Mouse (Mus musculus) heart, embryonic 11.5 days (tissue): ENCODE results near the gene Fbxl16. TPM values are rescaled to one million over a fixed set of nuclear protein-coding genes. Genes with fewer than 3 reads are reported as not detected.
A peak's percentile ranks its signal among the peaks of the same experiment; 100 is the strongest.

ENCODE experiments used
- ATAC-seq: fragments of 200-750 bp; cut with Nextera tagmentation; replicated peaks from 2 replicates; pipeline ENCODE4 v1.8.0; 2017; ENCODE audit warnings: moderate library complexity; ENCODE audit not compliant: insufficient number of reproducible peaks, low FRiP score, low TSS enrichment
- H3K27ac ChIP-seq: fragments of 300-500 bp; sonication (generic); 2 replicates; pipeline ENCODE4 v1.5.1; 2014; ENCODE audit warnings: mild to moderate bottlenecking, low read depth, low read length
- H3K27me3 ChIP-seq: fragments of 300-500 bp; sonication (generic); 2 replicates; pipeline ENCODE4 v1.6.1; 2014; ENCODE audit warnings: mild to moderate bottlenecking, low read length, mixed read lengths; ENCODE audit not compliant: control insufficient read depth, insufficient read depth
- H3K36me3 ChIP-seq: fragments of 300-500 bp; sonication (generic); 2 replicates; pipeline ENCODE4 v1.6.1; 2014; ENCODE audit warnings: mild to moderate bottlenecking, low read length, moderate library complexity, mixed read lengths; ENCODE audit not compliant: control insufficient read depth, insufficient read depth
- H3K4me1 ChIP-seq: fragments of 300-500 bp; sonication (generic); 2 replicates; pipeline ENCODE4 v1.6.1; 2014; ENCODE audit warnings: low read length; ENCODE audit not compliant: control insufficient read depth, insufficient read depth
- H3K4me2 ChIP-seq: fragments of 300-500 bp; sonication (generic); 2 replicates; pipeline ENCODE4 v1.6.1; 2014; ENCODE audit warnings: mild to moderate bottlenecking, moderate library complexity
- H3K4me3 ChIP-seq: fragments of 300-500 bp; sonication (generic); 2 replicates; pipeline ENCODE4 v1.5.1; 2014; ENCODE audit warnings: low read depth, low read length
- H3K9ac ChIP-seq: fragments of 300-500 bp; sonication (generic); 2 replicates; pipeline ENCODE4 v1.6.1; 2014; ENCODE audit warnings: mild to moderate bottlenecking, low read depth, low read length, moderate library complexity
- H3K9me3 ChIP-seq: fragments of 300-500 bp; sonication (generic); replicated peaks from 2 replicates; pipeline ENCODE4 v1.6.1; 2016; ENCODE audit warnings: low read length; ENCODE audit not compliant: control insufficient read depth
- WGBS: fragments of 180-500 bp; shearing (Covaris S2); extraction: QIAGEN DNeasy Blood & Tissue Kit; methylation state at CpG from one replicate; pipeline ENCODE4 v1.1.7; 2014; ENCODE audit not compliant: insufficient replicate concordance; 5-methylcytosine and 5-hydroxymethylcytosine counted together
- polyA plus RNA-seq: library from polyadenylated mRNA; unstranded; fragments of >200 nt; fragmentation: Nextera tagmentation; extraction: Ambion mirVana; gene quantifications from 2 replicates; pipeline ENCODE4 v1.2.1, GENCODE M21; 2014

Gene Fbxl16
- polyA plus RNA-seq, 1 experiment from 2014 or later = 1.1 TPM

GRCm38 (mm10) chr17:25838904-25839303 lies 30.0 kb downstream of the Fbxl16 start:
- H3K9me3 ChIP-seq = no peaks in the 10 kb centered on the region
- no peak overlapping the region for H3K27ac ChIP-seq
- no peak for ATAC-seq
- H3K9ac ChIP-seq = 0 out of 2 replicates have a peak overlapping the region, but pooled peaks have one; percentile 2
- WGBS = 91% methylated on average over 4 of the region's 4 CpGs
- H3K36me3 ChIP-seq = peaks cover 37% of the 10 kb centered on the region
- no peaks in the 10 kb centered on the region for H3K27me3 ChIP-seq
- no peak overlapping the region for H3K4me3 ChIP-seq
- H3K4me1 ChIP-seq = peaks cover 51% of the 10 kb centered on the region
- no peak overlapping the region for H3K4me2 ChIP-seq

GRCm38 (mm10) chr17:25839455-25840235 lies 30.8 kb downstream of the Fbxl16 start:
- WGBS = 85% methylated on average over 14 of the region's 14 CpGs
- Histone ChIP-seq H3K9ac (no peak overlapping the region; the same call in 1 of the 2 replicates), H3K4me2 (no peak overlapping the region), H3K27ac (no peak overlapping the region), H3K27me3 (no peaks in the 10 kb centered on the region), H3K36me3 (peaks cover 37% of the 10 kb centered on the region), H3K9me3 (no peaks in the 10 kb centered on the region), H3K4me1 (peaks cover 46% of the 10 kb centered on the region), H3K4me3 (no peak overlapping the region)
- no peak for ATAC-seq

- H3K9ac ChIP-seq = no peak overlapping the region
- no peak overlapping the region for H3K4me3 ChIP-seq
- no peaks in the 10 kb centered on the region for H3K9me3 ChIP-seq
- WGBS = 92% methylated on average over 6 of the region's 6 CpGs
- no peaks in the 10 kb centered on the region for H3K27me3 ChIP-seq
- no peak overlapping the region for H3K27ac ChIP-seq
- H3K4me1 ChIP-seq = peaks cover 39% of the 10 kb centered on the region
- no peak for ATAC-seq
- no peak overlapping the region for H3K4me2 ChIP-seq
- H3K36me3 ChIP-seq = peaks cover 37% of the 10 kb centered on the region
Observed at GRCm38 (mm10) chr17:25840519-25840918, 31.6 kb downstream of the Fbxl16 start.

GRCm38 (mm10) chr17:25841117-25841880 lies 32.4 kb downstream of the Fbxl16 start, which contains the start of gene Gm20683:
TSS of gene Gm20683 (minus strand) at chr17:25841763.
- Histone ChIP-seq H3K4me3 (no peak within 1 kb of the TSS), H3K27me3 (no peaks in the 10 kb centered on the region), H3K27ac (no peak within 1 kb of the TSS), H3K4me1 (peaks cover 31% of the 10 kb centered on the region), H3K9ac (no peak within 1 kb of the TSS), H3K4me2 (no peak within 1 kb of the TSS), H3K9me3 (no peaks in the 10 kb centered on the region), H3K36me3 (peaks cover 37% of the 10 kb centered on the region)
- WGBS = 91% methylated on average over 22 of the region's 22 CpGs
- ATAC-seq = no peak

- 75% methylated on average over 3 of the region's 3 CpGs for WGBS
- peaks cover 37% of the 10 kb centered on the region for H3K36me3 ChIP-seq
- H3K27me3 ChIP-seq = no peaks in the 10 kb centered on the region
- H3K27ac ChIP-seq = no peak overlapping the region
- H3K4me2 ChIP-seq = no peak overlapping the region
- H3K4me3 ChIP-seq = no peak overlapping the region
- H3K9ac ChIP-seq = no peak overlapping the region
- H3K4me1 ChIP-seq = peaks cover 19% of the 10 kb centered on the region
- ATAC-seq = no peak
- H3K9me3 ChIP-seq = no peaks in the 10 kb centered on the region
Observed at GRCm38 (mm10) chr17:25842509-25842908, 33.6 kb downstream of the Fbxl16 start.

- Histone ChIP-seq H3K36me3 (peaks cover 36% of the 10 kb centered on the region), H3K27ac (no peak overlapping the region), H3K4me1 (peaks cover 14% of the 10 kb centered on the region), H3K4me2 (peak overlapping the region; percentile 90), H3K9ac (peak overlapping the region; percentile 93), H3K27me3 (no peaks in the 10 kb centered on the region), H3K9me3 (no peaks in the 10 kb centered on the region), H3K4me3 (peak overlapping the region; percentile 94)
- 84% methylated on average over 4 of the region's 4 CpGs for WGBS
- no peak for ATAC-seq
Observed at GRCm38 (mm10) chr17:25843122-25843521, 34.2 kb downstream of the Fbxl16 start.

GRCm38 (mm10) chr17:25843636-25844395 lies 34.9 kb downstream of the Fbxl16 start:
- Histone ChIP-seq H3K4me1 (peaks cover 14% of the 10 kb centered on the region), H3K36me3 (peaks cover 33% of the 10 kb centered on the region), H3K9me3 (no peaks in the 10 kb centered on the region), H3K4me3 (peak overlapping the region; percentile 94), H3K27ac (peak overlapping the region; percentile 78), H3K27me3 (no peaks in the 10 kb centered on the region), H3K4me2 (peak overlapping the region; percentile 90), H3K9ac (peak overlapping the region; percentile 93)
- 0 out of 2 replicates have a peak, but pooled peaks have one; percentile 4 for ATAC-seq
- WGBS = 2% methylated on average over 38 of the region's 38 CpGs

GRCm38 (mm10) chr17:25844396-25844901 lies 35.6 kb downstream of the Fbxl16 start, which contains the start of gene Rhot2:
TSS of gene Rhot2 (minus strand) at chr17:25844851.
- H3K36me3 ChIP-seq = peaks cover 28% of the 10 kb centered on the region

More at GRCm38 (mm10) chr17:25844396-25844901, 35.6 kb downstream of the Fbxl16 start, which contains the start of gene Rhot2:
- Histone ChIP-seq H3K9me3 (no peaks in the 10 kb centered on the region), H3K4me3 (peak within 1 kb of the TSS; percentile 94), H3K27ac (peak within 1 kb of the TSS; percentile 78), H3K9ac (peak within 1 kb of the TSS; percentile 93), H3K4me2 (peak within 1 kb of the TSS; percentile 90), H3K4me1 (peaks cover 14% of the 10 kb centered on the region), H3K27me3 (no peaks in the 10 kb centered on the region)
- under 1% methylated on average over 21 of the region's 21 CpGs for WGBS
- peak; percentile 88 for ATAC-seq
